Mouse (Mus musculus): ENCODE data around the gene Gm21972. TPM values are rescaled to one million over a fixed set of nuclear protein-coding genes. Genes with fewer than 3 reads are reported as not detected.

Gene Gm21972
- polyA plus RNA-seq, 1 experiment from 2014 or later = not detected

DNA sequence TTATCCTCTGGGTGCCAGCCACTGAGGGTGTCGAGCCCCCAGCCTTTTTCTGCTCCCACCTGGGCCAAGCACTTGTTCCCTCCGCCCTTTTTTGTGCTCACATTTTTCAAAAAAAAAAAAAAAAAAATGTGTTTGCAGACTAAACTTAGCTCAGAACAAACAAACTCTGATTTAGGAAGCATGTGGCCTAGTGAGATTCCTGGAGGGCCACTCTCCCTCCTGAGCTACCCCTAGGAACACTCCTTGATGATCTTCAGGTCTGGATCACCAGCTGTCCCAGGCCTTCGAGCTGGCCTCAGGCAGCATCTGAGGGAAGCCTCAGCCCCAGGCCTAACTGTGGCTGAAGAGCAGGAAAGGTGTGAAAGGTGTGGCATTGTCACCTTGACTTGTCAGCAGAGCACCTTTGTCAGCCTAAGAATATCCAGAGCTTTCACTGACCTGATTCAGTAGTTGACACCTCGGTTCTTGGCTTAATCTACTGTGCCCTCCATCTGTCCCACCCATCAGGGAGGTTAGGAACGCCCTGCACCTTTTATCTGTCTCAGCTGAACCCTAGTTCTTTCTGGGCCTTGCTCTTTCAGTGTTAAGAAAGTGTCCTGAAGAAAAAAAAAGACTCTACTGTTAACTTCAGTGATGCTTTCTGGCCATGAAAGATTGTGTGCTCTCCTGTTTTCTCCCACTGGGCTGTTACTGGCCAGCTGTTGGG lies 48.7 kb downstream of the Gm21972 start:
- H3K27me3 ChIP-seq (ENCODE audit: control insufficient read depth, insufficient read depth, low read length) = no peaks in the 10 kb centered on the region
- H3K9me3 ChIP-seq (replicated peaks; ENCODE audit: control insufficient read depth, low read length) = no peaks in the 10 kb centered on the region
- H3K36me3 ChIP-seq (ENCODE audit: control insufficient read depth, insufficient read depth, low read length) = no peaks in the 10 kb centered on the region
- H3K9ac ChIP-seq (ENCODE audit: low read length) = no peak overlapping the region
- no peak overlapping the region for H3K27ac ChIP-seq (ENCODE audit: low read length)
- H3K4me3 ChIP-seq (replicated peaks; ENCODE audit: low read length) = no peak overlapping the region
- no peaks in the 10 kb centered on the region for H3K4me1 ChIP-seq (ENCODE audit: control insufficient read depth, insufficient read depth, low read length)
- H3K4me2 ChIP-seq (ENCODE audit: low read depth, low read length) = no peak overlapping the region
- ATAC-seq (ENCODE audit: insufficient read depth, low FRiP score) = no peak
- 44% methylated on average over 5 of the region's 5 CpGs for WGBS

DNA sequence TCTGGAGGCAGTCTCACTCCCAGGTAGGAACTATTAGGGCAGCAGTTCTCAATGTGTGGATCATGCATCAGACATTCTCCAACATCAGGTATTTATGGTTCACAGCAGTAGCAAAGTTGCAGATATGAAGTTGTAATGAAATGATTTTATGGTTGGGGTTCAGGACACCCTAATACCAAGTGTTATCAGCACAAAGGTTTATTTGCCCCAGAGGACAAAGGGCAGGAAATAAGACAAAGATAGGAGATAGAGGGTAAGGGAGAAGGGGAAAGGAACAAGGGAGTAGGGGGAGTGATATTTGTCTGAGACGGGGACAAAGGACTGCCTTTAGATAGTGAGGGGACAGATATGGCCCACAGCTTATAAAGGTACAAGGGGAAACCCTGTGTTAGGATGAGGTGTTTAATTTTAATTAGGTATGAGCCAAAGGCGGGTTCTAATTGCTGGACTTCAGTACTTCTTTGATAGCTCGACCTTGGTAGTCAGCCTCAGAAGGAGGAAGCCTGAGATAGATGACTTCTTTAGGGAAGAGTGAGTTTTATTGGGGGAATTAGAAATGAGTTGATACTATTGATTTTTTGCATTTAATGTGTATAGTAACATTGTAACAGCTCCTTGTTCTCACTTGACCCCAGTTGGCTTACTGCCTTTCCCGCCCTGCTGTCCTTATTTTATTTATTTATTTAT lies 50.3 kb downstream of the Gm21972 start:
- H3K4me1 ChIP-seq (ENCODE audit: control insufficient read depth, insufficient read depth, low read length) = no peaks in the 10 kb centered on the region
- no peak for ATAC-seq (ENCODE audit: insufficient read depth, low FRiP score)
- no peak overlapping the region for H3K4me3 ChIP-seq (replicated peaks; ENCODE audit: low read length)
- H3K36me3 ChIP-seq (ENCODE audit: control insufficient read depth, insufficient read depth, low read length) = no peaks in the 10 kb centered on the region
- no peak overlapping the region for H3K4me2 ChIP-seq (ENCODE audit: low read depth, low read length)
- 77% methylated on average over 4 of the region's 4 CpGs for whole genome bisulfite sequencing
- no peak overlapping the region for H3K9ac ChIP-seq (ENCODE audit: low read length)
- no peaks in the 10 kb centered on the region for H3K9me3 ChIP-seq (replicated peaks; ENCODE audit: control insufficient read depth, low read length)
- no peaks in the 10 kb centered on the region for H3K27me3 ChIP-seq (ENCODE audit: control insufficient read depth, insufficient read depth, low read length)
- H3K27ac ChIP-seq (ENCODE audit: low read length) = no peak overlapping the region

DNA sequence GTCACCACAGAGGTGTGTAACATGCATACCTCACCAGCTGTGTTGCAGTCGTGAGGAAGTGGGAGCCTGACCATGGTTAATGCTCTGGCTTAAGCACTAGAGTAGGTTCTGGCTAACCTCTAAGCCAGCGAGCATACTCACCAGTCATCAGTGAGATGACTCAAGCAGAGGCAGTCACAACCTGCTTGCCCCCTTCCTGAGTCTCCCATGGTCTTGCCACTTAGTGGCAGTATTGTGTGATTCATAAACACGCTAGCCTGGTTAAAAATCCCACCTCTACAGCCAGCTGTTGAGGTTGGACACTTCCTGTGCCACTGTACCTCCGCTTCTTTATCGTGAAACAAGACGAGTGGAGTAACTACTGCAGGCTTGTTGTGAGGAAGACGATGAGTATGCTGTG lies 53.3 kb downstream of the Gm21972 start:
- Histone ChIP-seq H3K4me3 (replicated peaks; ENCODE audit: low read length) (no peak overlapping the region), H3K9ac (ENCODE audit: low read length) (no peak overlapping the region), H3K36me3 (ENCODE audit: control insufficient read depth, insufficient read depth, low read length) (no peaks in the 10 kb centered on the region), H3K27me3 (ENCODE audit: control insufficient read depth, insufficient read depth, low read length) (no peaks in the 10 kb centered on the region), H3K4me2 (ENCODE audit: low read depth, low read length) (no peak overlapping the region), H3K9me3 (replicated peaks; ENCODE audit: control insufficient read depth, low read length) (no peaks in the 10 kb centered on the region), H3K27ac (ENCODE audit: low read length) (no peak overlapping the region), H3K4me1 (ENCODE audit: control insufficient read depth, insufficient read depth, low read length) (no peaks in the 10 kb centered on the region)
- WGBS = 80% methylated on average over 7 of the region's 7 CpGs
- no peak for ATAC-seq (ENCODE audit: insufficient read depth, low FRiP score)

DNA sequence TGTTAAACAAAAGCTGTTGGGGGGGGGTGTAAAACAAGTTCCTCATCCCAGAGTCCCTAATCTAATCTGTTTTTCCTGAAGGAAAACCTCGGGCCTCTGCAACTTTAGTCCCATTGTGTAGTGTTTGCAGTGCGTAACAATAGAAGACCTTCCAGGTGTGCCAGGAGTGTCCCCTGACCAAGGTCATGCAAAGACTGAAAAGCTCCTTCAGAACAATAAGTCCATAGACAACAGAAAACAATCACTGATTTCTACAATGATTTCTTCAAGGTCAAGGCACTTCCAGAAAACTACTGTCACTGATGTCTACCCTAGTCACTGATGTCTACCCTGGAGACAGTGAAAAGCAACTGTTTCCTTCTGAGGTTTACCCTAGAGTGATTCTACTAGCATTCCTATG lies 54.4 kb downstream of the Gm21972 start:
- WGBS = 68% methylated on average over 2 of the region's 2 CpGs
- Histone ChIP-seq H3K9ac (ENCODE audit: low read length) (no peak overlapping the region), H3K27ac (ENCODE audit: low read length) (peak overlapping the region; percentile 46; the same call in 1 of the 2 replicates), H3K9me3 (replicated peaks; ENCODE audit: control insufficient read depth, low read length) (no peaks in the 10 kb centered on the region), H3K4me3 (replicated peaks; ENCODE audit: low read length) (no peak overlapping the region), H3K4me1 (ENCODE audit: control insufficient read depth, insufficient read depth, low read length) (no peaks in the 10 kb centered on the region), H3K27me3 (ENCODE audit: control insufficient read depth, insufficient read depth, low read length) (no peaks in the 10 kb centered on the region), H3K36me3 (ENCODE audit: control insufficient read depth, insufficient read depth, low read length) (no peaks in the 10 kb centered on the region), H3K4me2 (ENCODE audit: low read depth, low read length) (no peak overlapping the region)
- ATAC-seq (ENCODE audit: insufficient read depth, low FRiP score) = no peak

DNA sequence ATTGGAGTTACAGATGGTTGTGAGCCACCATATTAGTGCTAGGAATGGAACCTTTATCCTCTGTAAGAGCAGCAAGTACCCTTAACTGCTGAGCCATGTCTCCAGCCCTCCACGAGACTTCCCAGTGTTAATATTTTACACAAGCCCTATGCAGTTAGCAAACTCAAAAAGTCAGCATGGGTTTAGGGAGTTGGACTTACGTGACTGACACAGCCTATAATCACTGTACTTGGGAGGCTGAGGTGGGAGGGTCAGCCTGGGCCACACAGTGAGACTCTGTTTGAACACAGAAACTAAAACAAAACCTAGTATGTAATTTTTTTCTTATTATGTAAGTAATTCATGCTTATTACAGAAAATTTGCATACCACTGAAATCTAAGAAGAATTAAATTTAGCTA lies 54.8 kb downstream of the Gm21972 start:
- H3K36me3 ChIP-seq (ENCODE audit: control insufficient read depth, insufficient read depth, low read length) = no peaks in the 10 kb centered on the region
- ATAC-seq (ENCODE audit: insufficient read depth, low FRiP score) = 0 out of 2 replicates have a peak, but pooled peaks have one; percentile 28
- H3K4me1 ChIP-seq (ENCODE audit: control insufficient read depth, insufficient read depth, low read length) = no peaks in the 10 kb centered on the region
- no peaks in the 10 kb centered on the region for H3K27me3 ChIP-seq (ENCODE audit: control insufficient read depth, insufficient read depth, low read length)
- H3K4me3 ChIP-seq (replicated peaks; ENCODE audit: low read length) = no peak overlapping the region
- 86% methylated on average over 2 of the region's 2 CpGs for WGBS
- no peak overlapping the region for H3K4me2 ChIP-seq (ENCODE audit: low read depth, low read length)
- H3K9me3 ChIP-seq (replicated peaks; ENCODE audit: control insufficient read depth, low read length) = no peaks in the 10 kb centered on the region
- peak overlapping the region; percentile 46; the same call in 1 of the 2 replicates for H3K27ac ChIP-seq (ENCODE audit: low read length)
- H3K9ac ChIP-seq (ENCODE audit: low read length) = no peak overlapping the region

DNA sequence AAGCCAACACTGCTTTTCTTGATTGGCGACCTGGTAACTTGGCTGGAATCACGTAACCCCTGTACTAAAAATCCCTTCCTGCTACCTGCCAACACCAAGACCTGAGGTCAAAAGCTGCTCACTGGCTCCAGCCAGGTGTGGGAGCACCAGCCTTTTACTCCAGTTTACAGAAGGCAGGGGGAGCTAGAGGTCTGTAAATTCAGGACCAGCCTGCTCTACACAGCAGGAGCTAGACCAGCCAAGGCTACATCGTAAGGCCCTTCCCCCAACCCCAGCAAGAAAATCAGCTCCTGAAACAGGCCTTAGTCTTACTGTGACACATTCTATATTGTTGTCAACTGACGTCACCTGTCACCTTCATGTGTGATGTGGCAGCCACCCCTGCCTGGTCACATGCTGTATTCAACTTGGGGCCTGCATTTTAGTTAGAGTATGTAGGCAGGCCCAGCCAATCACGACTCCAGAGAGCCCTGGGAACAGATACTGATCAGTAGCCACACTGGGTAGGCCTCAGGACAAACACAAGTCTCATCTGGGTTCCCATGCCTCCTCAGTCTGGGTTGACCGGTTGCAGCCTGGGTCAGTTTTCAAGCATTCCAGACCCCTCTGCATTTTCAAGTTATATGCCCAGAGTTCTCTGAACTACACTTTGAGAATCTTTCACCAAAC lies 55.7 kb downstream of the Gm21972 start:
- H3K27ac ChIP-seq (ENCODE audit: low read length) = no peak overlapping the region
- no peaks in the 10 kb centered on the region for H3K4me1 ChIP-seq (ENCODE audit: control insufficient read depth, insufficient read depth, low read length)
- ATAC-seq (ENCODE audit: insufficient read depth, low FRiP score) = peak; percentile 25; the same call in 1 of the 2 replicates
- H3K4me2 ChIP-seq (ENCODE audit: low read depth, low read length) = no peak overlapping the region
- H3K4me3 ChIP-seq (replicated peaks; ENCODE audit: low read length) = no peak overlapping the region
- no peaks in the 10 kb centered on the region for H3K27me3 ChIP-seq (ENCODE audit: control insufficient read depth, insufficient read depth, low read length)
- no peaks in the 10 kb centered on the region for H3K9me3 ChIP-seq (replicated peaks; ENCODE audit: control insufficient read depth, low read length)
- no peak overlapping the region for H3K9ac ChIP-seq (ENCODE audit: low read length)
- no peaks in the 10 kb centered on the region for H3K36me3 ChIP-seq (ENCODE audit: control insufficient read depth, insufficient read depth, low read length)
- WGBS = 73% methylated on average over 6 of the region's 6 CpGs

DNA sequence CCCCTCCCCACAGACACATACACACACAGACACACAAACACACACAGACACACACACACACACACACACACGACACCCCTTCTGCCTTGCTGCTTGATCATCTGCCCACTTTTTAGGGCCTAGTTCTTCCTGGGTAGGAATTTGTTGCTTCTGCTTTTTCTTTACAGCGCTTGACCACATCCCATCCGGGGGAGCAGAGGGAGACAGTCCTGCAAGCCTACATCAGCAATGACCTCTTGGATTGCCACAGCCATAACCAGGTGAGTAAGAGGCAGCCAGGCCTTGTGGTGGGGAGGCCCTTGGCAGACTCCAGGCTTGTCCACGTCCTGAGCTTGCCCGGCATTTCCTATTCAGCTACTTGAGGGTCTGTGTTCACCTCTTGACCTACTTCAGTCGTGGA lies 57.4 kb downstream of the Gm21972 start:
- no peaks in the 10 kb centered on the region for H3K27me3 ChIP-seq (ENCODE audit: control insufficient read depth, insufficient read depth, low read length)
- H3K9me3 ChIP-seq (replicated peaks; ENCODE audit: control insufficient read depth, low read length) = no peaks in the 10 kb centered on the region
- no peaks in the 10 kb centered on the region for H3K4me1 ChIP-seq (ENCODE audit: control insufficient read depth, insufficient read depth, low read length)
- WGBS = 74% methylated on average over 6 of the region's 6 CpGs
- no peak overlapping the region for H3K4me3 ChIP-seq (replicated peaks; ENCODE audit: low read length)
- H3K9ac ChIP-seq (ENCODE audit: low read length) = no peak overlapping the region
- no peaks in the 10 kb centered on the region for H3K36me3 ChIP-seq (ENCODE audit: control insufficient read depth, insufficient read depth, low read length)
- no peak for ATAC-seq (ENCODE audit: insufficient read depth, low FRiP score)
- no peak overlapping the region for H3K27ac ChIP-seq (ENCODE audit: low read length)
- no peak overlapping the region for H3K4me2 ChIP-seq (ENCODE audit: low read depth, low read length)

DNA sequence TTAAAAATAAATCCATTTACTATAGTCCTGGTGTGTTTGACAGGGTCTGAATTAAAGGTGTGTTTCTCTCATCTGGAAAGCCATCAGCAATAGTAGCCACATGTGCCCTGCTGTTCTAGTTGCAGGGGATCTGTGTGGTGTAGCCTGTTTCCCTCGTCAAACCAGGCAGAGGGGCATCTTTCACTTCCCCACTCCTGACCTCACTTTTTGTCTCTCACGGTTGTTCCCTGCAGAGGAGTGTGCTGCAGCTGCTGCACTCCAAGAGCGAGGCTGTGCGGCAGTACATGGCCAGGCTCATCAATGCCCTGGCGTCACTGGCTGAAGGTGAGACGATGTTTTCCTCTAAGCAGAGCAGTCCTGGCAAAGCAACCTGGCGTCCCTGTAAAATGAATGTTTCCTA lies 60.6 kb downstream of the Gm21972 start:
- Histone ChIP-seq H3K27ac (ENCODE audit: low read length) (no peak overlapping the region), H3K4me3 (replicated peaks; ENCODE audit: low read length) (no peak overlapping the region), H3K9me3 (replicated peaks; ENCODE audit: control insufficient read depth, low read length) (no peaks in the 10 kb centered on the region), H3K4me1 (ENCODE audit: control insufficient read depth, insufficient read depth, low read length) (no peaks in the 10 kb centered on the region), H3K9ac (ENCODE audit: low read length) (no peak overlapping the region), H3K27me3 (ENCODE audit: control insufficient read depth, insufficient read depth, low read length) (no peaks in the 10 kb centered on the region), H3K36me3 (ENCODE audit: control insufficient read depth, insufficient read depth, low read length) (no peaks in the 10 kb centered on the region), H3K4me2 (ENCODE audit: low read depth, low read length) (no peak overlapping the region)
- 76% methylated on average over 7 of the region's 7 CpGs for WGBS
- no peak for ATAC-seq (ENCODE audit: insufficient read depth, low FRiP score)

DNA sequence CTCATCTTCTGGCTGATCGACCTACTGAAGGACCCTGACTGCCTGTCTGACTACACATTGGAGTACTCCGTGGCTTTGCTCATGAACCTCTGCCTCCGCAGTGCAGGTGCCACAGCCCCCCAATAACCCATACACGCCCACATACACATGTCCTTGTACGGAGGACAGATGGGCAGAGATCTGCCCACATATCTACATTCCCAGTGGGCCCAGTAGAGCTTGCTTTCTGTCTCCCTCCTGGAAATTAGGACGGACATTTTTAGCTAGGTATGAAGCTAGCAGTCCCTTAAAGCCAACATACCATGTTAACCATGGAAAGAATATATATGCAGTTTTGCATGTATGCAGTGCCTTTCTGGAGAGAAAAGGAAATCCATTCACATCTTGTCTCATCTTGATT lies 64.8 kb downstream of the Gm21972 start:
- Histone ChIP-seq H3K27ac (ENCODE audit: low read length) (no peak overlapping the region), H3K4me1 (ENCODE audit: control insufficient read depth, insufficient read depth, low read length) (no peaks in the 10 kb centered on the region), H3K27me3 (ENCODE audit: control insufficient read depth, insufficient read depth, low read length) (no peaks in the 10 kb centered on the region), H3K4me3 (replicated peaks; ENCODE audit: low read length) (no peak overlapping the region), H3K36me3 (ENCODE audit: control insufficient read depth, insufficient read depth, low read length) (no peaks in the 10 kb centered on the region), H3K9me3 (replicated peaks; ENCODE audit: control insufficient read depth, low read length) (no peaks in the 10 kb centered on the region), H3K9ac (ENCODE audit: low read length) (no peak overlapping the region), H3K4me2 (ENCODE audit: low read depth, low read length) (no peak overlapping the region)
- no peak for ATAC-seq (ENCODE audit: insufficient read depth, low FRiP score)
- WGBS = 89% methylated on average over 6 of the region's 6 CpGs
